Mouse (Mus musculus) heart, embryonic 10.5 days (tissue): ENCODE results near the gene Xrcc3. TPM values are rescaled to one million over a fixed set of nuclear protein-coding genes. Genes with fewer than 3 reads are reported as not detected.

ENCODE experiments used
- DNase-seq: peaks from one replicate; pipeline ENCODE4 v3.0.0-alpha.2; 2017; ENCODE audit warnings: low spot score
- H3K27ac ChIP-seq: fragments of 300-500 bp; sonication (generic); 2 replicates; pipeline ENCODE4 v1.5.1; 2016; ENCODE audit warnings: mild to moderate bottlenecking
- H3K27me3 ChIP-seq: fragments of 300-500 bp; sonication (generic); 2 replicates; pipeline ENCODE4 v1.6.1; 2016; ENCODE audit warnings: mild to moderate bottlenecking; ENCODE audit not compliant: poor library complexity, insufficient read depth, severe bottlenecking
- H3K36me3 ChIP-seq: fragments of 300-500 bp; sonication (generic); 2 replicates; pipeline ENCODE4 v1.6.1; 2016; ENCODE audit warnings: mild to moderate bottlenecking, moderate library complexity
- H3K4me1 ChIP-seq: fragments of 300-500 bp; sonication (generic); 2 replicates; pipeline ENCODE4 v1.6.1; 2016; ENCODE audit warnings: mild to moderate bottlenecking
- H3K4me3 ChIP-seq: fragments of 300-500 bp; sonication (generic); 2 replicates; pipeline ENCODE4 v1.5.1; 2016; ENCODE audit warnings: mild to moderate bottlenecking, moderate library complexity
- H3K9me3 ChIP-seq: fragments of 300-500 bp; sonication (generic); 2 replicates; pipeline ENCODE4 v1.6.1; 2016; ENCODE audit warnings: mild to moderate bottlenecking, moderate library complexity
- WGBS: fragments of 180-500 bp; shearing (Covaris S2); methylation state at CpG from one replicate; pipeline ENCODE4 v1.1.7; 2016; 5-methylcytosine and 5-hydroxymethylcytosine counted together
- polyA plus RNA-seq: library from polyadenylated mRNA; unstranded; fragments of >200 nt; fragmentation: Nextera tagmentation; extraction: Ambion mirVana; gene quantifications from 2 replicates; pipeline ENCODE4 v1.2.1, GENCODE M21; 2016

The Xrcc3 gene
- polyA plus RNA-seq, 1 experiment from 2014 or later = 13.8 TPM

- 91% methylated on average over 7 of the region's 7 CpGs for WGBS
- no peaks in the 10 kb centered on the region for H3K27me3 ChIP-seq
- peaks cover 10% of the 10 kb centered on the region; the same call in 1 of the 2 replicates for H3K4me1 ChIP-seq
- DNase-seq = no peak
- no peak overlapping the region for H3K4me3 ChIP-seq
- no peaks in the 10 kb centered on the region for H3K9me3 ChIP-seq
- H3K27ac ChIP-seq = no peak overlapping the region
- peaks cover 99% of the 10 kb centered on the region for H3K36me3 ChIP-seq
Observed at GRCm38 (mm10) chr12:111790631-111791030, 23.0 kb downstream of the Xrcc3 start.

GRCm38 (mm10) chr12:111790090-111790489 is 23.6 kb downstream of the Xrcc3 start:
- Histone ChIP-seq H3K27me3 (no peaks in the 10 kb centered on the region), H3K27ac (no peak overlapping the region), H3K36me3 (peaks cover 99% of the 10 kb centered on the region), H3K4me3 (no peak overlapping the region), H3K4me1 (peaks cover 10% of the 10 kb centered on the region; the same call in 1 of the 2 replicates), H3K9me3 (no peaks in the 10 kb centered on the region)
- WGBS = 91% methylated on average over 5 of the region's 5 CpGs
- DNase-seq = no peak

DNA sequence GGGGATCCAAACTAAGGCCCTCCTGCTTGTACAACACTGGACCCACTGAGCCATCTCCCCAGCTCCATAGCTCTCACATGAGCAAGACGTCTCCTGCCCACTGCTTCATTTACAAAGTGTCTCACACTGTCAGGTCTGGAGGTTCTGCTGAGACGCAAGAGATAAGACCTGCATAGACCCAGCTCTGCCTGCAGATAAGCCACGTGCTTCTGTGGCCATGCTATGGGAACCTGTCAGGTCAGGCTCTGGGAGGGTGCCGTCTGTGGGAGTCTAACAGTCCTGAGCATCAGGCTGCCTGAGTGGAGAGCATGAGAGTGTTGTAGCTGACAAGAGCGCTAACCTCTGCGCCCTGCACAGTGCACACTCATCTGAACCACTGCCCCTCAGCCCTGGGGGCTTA is 26.7 kb downstream of the Xrcc3 start:
- H3K27ac ChIP-seq = no peak overlapping the region
- no peaks in the 10 kb centered on the region for H3K9me3 ChIP-seq

GRCm38 (mm10) chr12:111785174-111785573 is 28.5 kb downstream of the Xrcc3 start:
- WGBS = 72% methylated on average over 15 of the region's 15 CpGs
- no peak overlapping the region for H3K27ac ChIP-seq
- H3K4me3 ChIP-seq = no peak overlapping the region
- H3K36me3 ChIP-seq = peaks cover 99% of the 10 kb centered on the region
- no peaks in the 10 kb centered on the region for H3K9me3 ChIP-seq
- peaks cover 7% of the 10 kb centered on the region; the same call in 1 of the 2 replicates for H3K4me1 ChIP-seq
- H3K27me3 ChIP-seq = no peaks in the 10 kb centered on the region
- no peak for DNase-seq

More for the DNA sequence above, 26.7 kb downstream of the Xrcc3 start:
- WGBS = 49% methylated on average over 6 of the region's 6 CpGs
- H3K27me3 ChIP-seq = no peaks in the 10 kb centered on the region
- H3K36me3 ChIP-seq = peaks cover 99% of the 10 kb centered on the region
- no peak overlapping the region for H3K4me3 ChIP-seq
- peaks cover 7% of the 10 kb centered on the region; the same call in 1 of the 2 replicates for H3K4me1 ChIP-seq
- no peak for DNase-seq

GRCm38 (mm10) chr12:111779544-111779943 is 34.1 kb downstream of the Xrcc3 start:
- 96% methylated on average over 1 of the region's 1 CpGs for WGBS
- Histone ChIP-seq H3K4me3 (no peak overlapping the region), H3K4me1 (no peaks in the 10 kb centered on the region), H3K36me3 (peaks cover 98% of the 10 kb centered on the region), H3K27ac (no peak overlapping the region), H3K9me3 (no peaks in the 10 kb centered on the region), H3K27me3 (no peaks in the 10 kb centered on the region)
- DNase-seq = no peak

GRCm38 (mm10) chr12:111777919-111778318 is 35.8 kb downstream of the Xrcc3 start:
- WGBS = 93% methylated on average over 13 of the region's 13 CpGs
- Histone ChIP-seq H3K9me3 (no peaks in the 10 kb centered on the region), H3K27me3 (no peaks in the 10 kb centered on the region), H3K4me3 (no peak overlapping the region), H3K36me3 (peaks cover 99% of the 10 kb centered on the region), H3K27ac (no peak overlapping the region), H3K4me1 (no peaks in the 10 kb centered on the region)
- no peak for DNase-seq

DNA sequence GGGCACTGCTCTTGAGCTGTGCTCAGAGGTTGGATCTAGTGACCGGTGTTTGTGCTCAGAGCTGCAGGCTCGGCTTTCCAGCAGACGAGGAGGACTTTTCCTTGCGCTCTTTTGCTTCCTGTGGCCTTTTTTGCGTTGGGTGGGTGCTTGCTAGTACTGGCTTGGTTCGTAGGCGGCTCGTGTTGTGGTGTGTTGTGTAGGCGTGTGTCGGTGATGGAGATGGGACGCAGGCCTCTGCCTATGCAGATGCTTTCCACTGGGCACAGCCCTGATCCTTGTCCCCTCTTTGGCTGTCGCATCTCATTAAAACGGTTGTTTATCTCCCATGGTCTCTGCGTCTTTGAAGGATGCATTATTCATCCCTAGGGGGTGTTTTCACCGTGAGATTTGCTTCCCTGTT is 38.8 kb downstream of the Xrcc3 start:
- DNase-seq = no peak
- no peak overlapping the region for H3K4me3 ChIP-seq
- H3K27me3 ChIP-seq = no peaks in the 10 kb centered on the region
- peaks cover 81% of the 10 kb centered on the region for H3K36me3 ChIP-seq
- H3K27ac ChIP-seq = no peak overlapping the region
- 81% methylated on average over 15 of the region's 15 CpGs for WGBS
- H3K4me1 ChIP-seq = peaks cover 8% of the 10 kb centered on the region
- H3K9me3 ChIP-seq = no peaks in the 10 kb centered on the region

DNA sequence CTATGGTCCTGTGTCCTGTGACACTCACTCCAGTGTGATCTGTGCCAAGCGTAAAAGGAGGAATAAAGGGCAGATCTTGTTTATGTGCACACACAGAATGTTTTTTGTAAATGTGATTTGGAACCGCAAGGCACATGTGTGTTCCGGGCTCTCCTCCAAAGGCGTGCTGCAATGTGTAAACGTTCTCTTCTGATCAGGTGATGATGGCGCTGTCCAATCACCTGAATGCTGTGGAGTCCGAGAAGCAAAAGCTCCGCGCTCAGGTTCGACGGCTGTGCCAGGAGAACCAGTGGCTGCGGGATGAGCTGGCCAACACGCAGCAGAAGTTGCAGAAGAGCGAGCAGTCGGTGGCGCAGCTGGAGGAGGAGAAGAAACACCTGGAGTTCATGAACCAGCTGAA is 39.5 kb downstream of the Xrcc3 start:
- 88% methylated on average over 16 of the region's 16 CpGs for WGBS
- H3K27me3 ChIP-seq = no peaks in the 10 kb centered on the region
- no peak overlapping the region for H3K27ac ChIP-seq
- H3K4me3 ChIP-seq = no peak overlapping the region
- DNase-seq = no peak
- peaks cover 74% of the 10 kb centered on the region for H3K36me3 ChIP-seq
- peaks cover 15% of the 10 kb centered on the region for H3K4me1 ChIP-seq
- H3K9me3 ChIP-seq = no peaks in the 10 kb centered on the region

- Histone ChIP-seq H3K4me3 (no peak overlapping the region), H3K27me3 (no peaks in the 10 kb centered on the region), H3K4me1 (peaks cover 33% of the 10 kb centered on the region), H3K27ac (no peak overlapping the region), H3K36me3 (peaks cover 44% of the 10 kb centered on the region), H3K9me3 (no peaks in the 10 kb centered on the region)
- DNase-seq = no peak
- 87% methylated on average over 10 of the region's 10 CpGs for WGBS
Observed at GRCm38 (mm10) chr12:111770651-111771050, 43.0 kb downstream of the Xrcc3 start.

DNA sequence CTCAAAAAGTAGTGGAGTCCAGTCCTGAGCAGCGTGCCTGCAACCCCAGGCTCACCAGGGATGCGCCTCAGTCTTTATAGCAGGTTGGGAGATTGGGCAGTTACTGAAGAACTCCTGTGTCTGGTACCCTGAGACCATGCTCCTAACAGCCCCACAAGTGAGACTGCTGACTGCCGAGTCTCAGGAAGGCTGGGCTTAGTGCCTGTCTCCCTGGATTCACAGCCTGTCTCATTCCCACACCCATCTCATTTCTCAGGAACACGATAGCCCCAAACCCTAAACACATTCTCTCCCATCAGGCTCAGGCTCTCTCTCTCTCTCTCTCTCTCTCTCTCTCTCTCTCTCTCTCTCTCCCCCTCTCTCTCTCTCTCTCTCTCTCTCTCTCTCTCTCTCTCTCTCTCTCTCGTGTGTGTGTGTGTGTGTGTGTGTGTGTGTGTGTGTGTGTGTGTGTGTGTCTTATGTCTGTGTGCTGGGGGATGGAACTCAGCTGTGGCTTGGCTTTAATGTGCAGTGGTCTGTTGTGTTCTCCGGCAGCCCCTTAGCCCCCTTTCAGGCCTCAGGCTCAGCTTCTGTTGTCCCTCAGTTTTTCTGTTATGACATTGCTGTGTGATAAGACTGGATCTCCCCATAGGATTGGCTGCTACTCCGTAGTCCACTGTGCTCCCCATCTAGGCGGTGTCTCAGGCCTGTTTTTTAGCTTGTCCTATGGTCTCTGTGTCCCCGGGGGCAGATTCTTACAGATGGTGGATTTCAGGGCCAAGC is 43.7 kb downstream of the Xrcc3 start:
- no peak overlapping the region for H3K27ac ChIP-seq

GRCm38 (mm10) chr12:111769306-111769705 is 44.4 kb downstream of the Xrcc3 start:
- Histone ChIP-seq H3K4me3 (no peak overlapping the region), H3K9me3 (no peaks in the 10 kb centered on the region), H3K36me3 (peaks cover 31% of the 10 kb centered on the region), H3K27ac (no peak overlapping the region), H3K27me3 (no peaks in the 10 kb centered on the region), H3K4me1 (peaks cover 35% of the 10 kb centered on the region)
- DNase-seq = no peak
- 32% methylated on average over 10 of the region's 10 CpGs for WGBS

More for the DNA sequence above, 43.7 kb downstream of the Xrcc3 start:
- H3K27me3 ChIP-seq = no peaks in the 10 kb centered on the region
- no peaks in the 10 kb centered on the region for H3K9me3 ChIP-seq
- peaks cover 35% of the 10 kb centered on the region for H3K4me1 ChIP-seq
- peaks cover 37% of the 10 kb centered on the region for H3K36me3 ChIP-seq
- DNase-seq = no peak
- no peak overlapping the region for H3K4me3 ChIP-seq
- WGBS = 70% methylated on average over 8 of the region's 9 CpGs

DNA sequence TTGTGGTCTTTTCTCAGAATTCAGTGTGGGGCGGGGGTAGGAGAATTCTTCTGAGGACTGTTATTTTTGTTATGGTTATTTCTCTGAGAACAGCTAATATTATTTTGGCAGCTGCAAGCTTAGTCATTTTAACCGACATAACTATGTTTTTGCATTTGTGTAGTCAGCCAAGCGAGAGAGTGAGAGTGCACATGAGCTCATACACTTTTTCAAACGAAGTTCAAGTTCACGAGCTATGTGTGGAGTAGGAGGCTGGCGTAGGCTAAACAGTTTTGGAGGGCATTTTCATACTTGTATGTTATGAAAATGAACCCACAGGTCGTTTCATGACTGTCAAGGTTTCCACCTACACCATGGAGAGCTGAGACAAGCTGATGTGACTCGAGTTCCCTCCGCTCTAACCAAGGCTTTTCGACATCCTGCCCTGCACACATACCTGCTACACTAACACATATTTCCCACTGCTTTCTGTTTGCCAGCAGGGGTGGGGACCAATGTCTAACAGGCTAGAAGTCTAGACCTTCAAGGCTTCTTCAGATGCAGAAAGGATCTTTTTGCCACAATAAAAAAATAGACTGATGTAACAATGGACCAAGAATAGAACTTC is 45.2 kb downstream of the Xrcc3 start:
- Histone ChIP-seq H3K27me3 (no peaks in the 10 kb centered on the region), H3K9me3 (no peaks in the 10 kb centered on the region), H3K4me1 (peaks cover 36% of the 10 kb centered on the region), H3K4me3 (no peak overlapping the region), H3K36me3 (peaks cover 28% of the 10 kb centered on the region), H3K27ac (no peak overlapping the region)
- DNase-seq = no peak
- 91% methylated on average over 10 of the region's 10 CpGs for WGBS
